Mouse (Mus musculus) small intestine, adult 2 months (tissue): ENCODE data around the gene Cad.

Experiments
- CTCF ChIP-seq: fragments of 200-500 bp; IDR thresholded peaks from 2 replicates; pipeline ENCODE4 v1.5.1; 2012; ENCODE audit warnings: low read depth, mild to moderate bottlenecking, control low read depth, inconsistent platforms, low read length, moderate library complexity, mixed read lengths; ENCODE audit not compliant: insufficient replicate concordance, insufficient read length; ENCODE audit errors: extremely low read depth
- POLR2A ChIP-seq: fragments of 200-500 bp; IDR thresholded peaks from 2 replicates; pipeline ENCODE4 v1.6.1; 2012; ENCODE audit warnings: low read depth, mild to moderate bottlenecking, control low read depth, inconsistent platforms, low read length, moderate library complexity

GRCm38 (mm10) chr5:31034669-31035068 is 19.9 kb upstream of the Cad start:
- TF ChIP-seq POLR2A (no peak), CTCF (no peak)
